Mouse (Mus musculus) thymus, adult 18-20 months (tissue): Measurements from ENCODE around the gene Olfr524.

ENCODE experiments used
- DNase-seq, 2 experiments: peaks; one replicate each; pipeline ENCODE4 v3.0.0; 2022; ENCODE audit warnings: mixed read lengths in 2 of 2

The Olfr524 gene

DNA sequence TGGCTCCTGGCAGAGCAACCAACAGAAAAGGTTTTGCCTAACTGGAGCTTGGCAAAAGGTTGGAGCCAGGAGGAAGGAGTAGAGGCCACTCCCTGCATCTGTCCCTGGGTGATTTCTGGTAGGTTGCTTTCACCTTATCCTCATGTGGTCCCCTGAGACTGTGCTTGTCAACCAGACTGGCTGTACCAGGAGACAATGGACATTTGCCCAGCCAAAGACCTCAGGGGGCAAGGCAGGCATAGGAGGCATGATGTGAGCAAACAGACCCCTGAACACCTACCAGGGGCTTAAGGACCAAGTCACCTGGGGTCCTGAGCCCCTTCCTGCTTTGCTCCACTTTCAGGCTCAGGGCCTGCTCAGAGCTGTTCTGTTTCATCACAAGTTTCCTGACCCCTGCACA lies at the start of gene Olfr524:
TSS of gene Olfr524 (minus strand) at position 101 of the 400 bp plus-strand sequence.
- DNase-seq, result no peak

DNA sequence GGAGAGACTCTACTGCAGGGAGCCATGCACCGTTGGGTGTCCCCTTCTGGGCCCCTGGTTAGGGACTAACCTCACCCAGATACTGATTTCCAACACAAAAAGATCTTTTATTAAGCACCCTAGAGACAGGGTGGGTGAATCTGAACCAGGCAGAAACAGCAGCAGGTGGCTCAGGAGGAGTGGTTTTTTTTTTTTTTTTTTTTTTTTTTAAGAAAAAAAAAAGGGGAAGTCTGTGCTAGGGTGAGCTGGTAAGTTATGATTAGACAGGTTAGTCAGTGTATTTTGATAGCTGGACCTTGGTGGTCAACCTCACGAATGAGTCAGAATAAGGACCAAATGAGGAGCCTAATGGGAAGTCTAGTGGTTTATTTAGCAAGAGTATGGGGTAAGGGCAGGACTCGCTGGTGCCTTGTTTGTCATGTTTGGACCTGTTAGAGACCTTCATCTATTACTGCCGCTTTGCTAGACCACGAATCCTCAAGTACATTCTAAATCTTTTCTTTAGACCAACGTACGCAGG lies 48.1 kb upstream of the Olfr524 start:
- no peak for DNase-seq

GRCm38 (mm10) chr7:140247216-140247615 lies 41.5 kb upstream of the Olfr524 start, which contains the start of gene 5830411N06Rik:
5830411N06Rik (plus strand) TSS chr7:140247284.
- no peak for DNase-seq

DNA sequence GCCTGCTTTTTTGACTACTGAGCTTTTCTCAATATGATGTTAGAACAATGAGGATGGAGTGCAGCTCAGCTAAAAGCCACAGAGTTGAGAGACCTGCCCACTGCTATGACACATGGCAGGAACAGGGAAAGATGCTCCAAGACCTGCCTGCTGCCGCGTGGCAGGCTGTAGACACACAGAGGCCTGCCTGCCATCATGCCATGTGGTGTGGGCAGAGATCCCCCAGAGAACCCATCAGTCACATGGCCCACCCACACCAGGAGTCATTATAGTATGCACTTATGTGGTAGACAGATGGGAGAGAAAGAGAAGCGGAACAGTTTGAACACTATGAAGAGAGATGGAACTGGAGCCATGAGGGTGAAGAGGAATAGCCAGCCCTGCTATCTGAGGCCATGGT lies 27.9 kb upstream of the Olfr524 start:
- no peak for DNase-seq

DNA sequence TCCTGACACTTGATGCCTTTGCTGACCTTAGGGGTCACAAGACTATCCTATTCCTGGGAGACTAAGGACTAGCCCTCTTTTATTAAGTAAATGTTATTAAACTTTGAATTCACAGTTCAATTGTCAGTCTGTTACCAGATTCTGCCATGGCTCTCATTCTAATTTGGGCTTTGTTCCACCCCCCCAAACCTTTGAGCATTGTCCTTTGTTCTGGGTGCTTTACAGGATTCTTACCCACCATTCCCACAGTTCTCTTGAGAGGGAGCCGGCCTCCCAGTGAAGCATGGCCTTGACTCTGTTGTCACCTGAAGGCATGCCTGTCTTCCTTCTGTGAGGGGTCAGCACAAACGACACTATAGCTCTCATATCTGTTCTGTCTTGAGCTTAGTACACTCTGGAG lies 25.3 kb upstream of the Olfr524 start:
- DNase-seq, result no peak

- DNase-seq, result no peak
Observed at GRCm38 (mm10) chr7:140228476-140228875, 22.7 kb upstream of the Olfr524 start.

GRCm38 (mm10) chr7:140224209-140224608 lies 18.4 kb upstream of the Olfr524 start:
- no peak for DNase-seq

DNA sequence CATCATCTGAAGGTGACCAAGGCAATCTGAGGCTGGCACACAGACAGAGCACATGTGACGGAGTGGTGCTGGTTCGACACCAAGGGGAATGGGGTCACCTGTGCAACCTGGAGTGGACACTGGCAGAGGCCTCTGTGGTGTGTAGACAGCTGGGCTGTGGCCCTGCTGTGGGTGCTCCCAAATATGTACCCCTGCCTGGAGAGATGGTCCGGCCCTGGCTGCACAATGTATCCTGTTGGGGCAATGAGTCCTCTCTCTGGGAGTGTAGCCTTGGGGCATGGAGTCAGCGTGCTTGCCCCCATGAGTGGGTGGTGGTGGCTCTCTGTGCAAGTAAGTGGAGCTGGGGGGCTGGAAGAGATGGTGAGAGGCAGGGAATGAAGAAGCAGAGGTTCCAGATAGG lies 14.6 kb upstream of the Olfr524 start:
- no peak for DNase-seq

DNA sequence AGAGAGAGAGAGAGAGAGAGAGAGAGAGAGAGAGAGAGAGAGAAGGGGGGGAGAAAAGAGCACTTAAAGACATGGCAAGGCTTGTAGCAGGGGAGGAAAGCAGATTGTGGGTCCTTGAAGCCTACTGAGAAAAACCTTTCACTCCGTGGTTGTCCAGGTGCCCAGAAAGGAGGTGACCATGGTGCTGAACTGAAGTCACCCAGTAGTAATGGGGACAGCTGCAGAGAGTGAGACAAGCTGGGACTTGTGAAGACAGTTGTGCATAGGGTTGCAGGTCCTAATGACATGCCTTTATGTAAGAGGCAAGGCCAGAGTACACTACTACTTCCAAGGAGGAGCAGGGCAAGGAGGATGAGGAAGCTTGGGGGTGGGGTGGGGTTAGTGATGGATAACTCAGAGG lies 13.5 kb upstream of the Olfr524 start:
- no peak for DNase-seq

GRCm38 (mm10) chr7:140217967-140218366 lies 12.2 kb upstream of the Olfr524 start, which contains the start of gene Cd163l1:
Cd163l1 (plus strand) TSS chr7:140218267.
- DNase-seq, result no peak

DNA sequence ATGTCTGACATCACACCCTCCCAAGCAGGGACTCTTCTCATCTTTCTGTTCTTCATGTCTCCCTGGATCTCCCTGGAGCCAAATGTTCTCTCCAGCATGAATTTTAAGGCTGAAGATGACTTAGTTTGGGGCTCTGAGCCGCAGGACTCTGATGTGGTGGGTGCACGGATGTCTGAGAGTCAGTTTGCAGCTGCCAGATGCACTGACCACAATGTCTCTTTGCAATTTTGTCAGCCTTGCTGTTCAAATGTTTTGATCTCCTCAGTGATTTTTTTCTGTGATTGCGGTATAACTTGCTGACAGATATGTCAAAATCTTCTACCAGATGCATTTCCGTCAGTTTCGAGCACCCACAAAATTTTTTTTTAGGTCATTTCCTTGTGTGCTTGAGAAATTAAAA lies 8.1 kb upstream of the Olfr524 start:
- no peak for DNase-seq

GRCm38 (mm10) chr7:140208677-140209076 lies 2.9 kb upstream of the Olfr524 start:
- DNase-seq, result peak in 1 of 2 experiments; percentile 24

- DNase-seq, result no peak
Observed at GRCm38 (mm10) chr7:140208153-140208552, 2.4 kb upstream of the Olfr524 start.

DNA sequence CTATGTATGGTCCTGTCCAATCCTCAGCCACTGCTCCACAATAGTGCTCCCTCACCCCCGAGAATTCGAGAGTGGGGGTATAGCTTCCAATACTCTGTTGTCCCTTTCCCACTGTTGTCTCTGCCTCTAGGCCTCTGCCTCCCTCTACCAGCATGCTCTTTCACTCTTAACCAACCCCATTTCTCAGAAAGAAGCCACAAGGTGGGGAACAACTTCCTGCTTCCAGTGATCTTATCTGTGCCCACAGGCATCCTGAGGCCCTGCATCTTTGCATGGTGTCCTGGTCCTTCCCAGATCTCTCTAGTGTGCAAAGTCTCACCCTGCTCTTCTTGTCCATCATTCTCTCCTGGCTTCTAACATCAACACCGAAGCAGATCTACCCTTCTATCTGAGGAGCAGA lies 1.1 kb upstream of the Olfr524 start:
- no peak for DNase-seq

GRCm38 (mm10) chr7:140201090-140201489 lies 4.7 kb downstream of the Olfr524 start:
- DNase-seq, result no peak

- no peak for DNase-seq
Observed at GRCm38 (mm10) chr7:140196002-140196401, 9.8 kb downstream of the Olfr524 start.

- no peak for DNase-seq
Observed at GRCm38 (mm10) chr7:140194031-140194430, 11.7 kb downstream of the Olfr524 start.

DNA sequence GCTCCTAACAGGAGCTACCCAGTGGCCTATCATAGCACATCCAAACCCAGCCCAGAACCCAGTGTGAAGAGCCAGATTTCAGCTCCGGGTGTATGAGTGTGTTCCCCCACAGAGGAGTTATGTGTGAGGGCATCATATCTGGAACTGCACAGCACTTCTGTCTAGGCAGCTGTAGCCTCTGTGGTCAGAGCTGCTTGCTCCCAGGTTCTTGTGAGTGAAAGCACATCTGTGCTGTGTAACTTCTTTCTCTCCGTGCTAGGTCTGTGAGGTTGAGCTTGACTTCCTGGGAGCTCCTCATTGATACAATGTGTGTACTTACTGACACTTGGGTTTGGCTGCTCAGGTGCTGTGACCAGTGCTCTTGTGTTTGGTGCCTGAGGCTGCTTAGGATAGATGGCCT lies 12.9 kb downstream of the Olfr524 start:
- DNase-seq, result no peak

DNA sequence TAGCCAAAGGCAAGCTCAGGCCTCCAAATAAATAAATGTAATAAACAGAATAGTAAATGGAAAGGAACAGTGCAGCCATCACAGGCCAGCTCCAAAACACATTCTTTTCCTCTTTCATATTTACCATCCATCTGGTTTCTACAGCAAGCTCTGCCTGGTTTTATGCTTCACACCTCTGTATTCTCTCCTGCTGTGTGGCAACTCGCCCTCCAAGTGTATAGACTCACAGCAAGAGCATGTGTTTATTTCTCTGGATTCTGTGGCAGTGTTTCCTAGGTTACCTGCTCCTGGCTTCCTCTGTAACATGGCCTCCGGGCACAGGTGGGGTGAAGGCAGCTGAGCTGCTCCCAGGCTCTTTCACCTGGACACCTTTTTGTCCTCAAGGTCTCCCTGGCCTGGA lies 13.3 kb downstream of the Olfr524 start:
- no peak for DNase-seq

DNA sequence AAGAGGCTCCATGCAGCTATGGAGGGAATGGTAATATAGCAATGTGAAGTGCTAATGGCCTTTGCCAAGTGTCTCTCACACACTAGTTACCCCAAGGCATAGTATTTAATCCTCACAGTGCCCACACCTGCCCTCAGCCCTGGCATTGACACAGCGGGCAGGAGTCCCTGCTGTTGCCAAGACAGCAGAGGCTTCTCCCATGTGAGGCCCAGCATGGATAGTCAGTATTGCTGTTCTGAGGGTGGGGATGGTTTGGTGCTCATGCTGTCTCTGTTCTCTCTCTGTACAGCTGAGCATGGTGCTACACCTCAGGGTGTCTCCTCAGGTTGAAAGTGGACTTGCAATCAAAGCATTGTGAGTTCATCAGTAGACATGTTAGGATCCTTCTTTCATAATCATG lies 15.3 kb downstream of the Olfr524 start:
- DNase-seq, result no peak

DNA sequence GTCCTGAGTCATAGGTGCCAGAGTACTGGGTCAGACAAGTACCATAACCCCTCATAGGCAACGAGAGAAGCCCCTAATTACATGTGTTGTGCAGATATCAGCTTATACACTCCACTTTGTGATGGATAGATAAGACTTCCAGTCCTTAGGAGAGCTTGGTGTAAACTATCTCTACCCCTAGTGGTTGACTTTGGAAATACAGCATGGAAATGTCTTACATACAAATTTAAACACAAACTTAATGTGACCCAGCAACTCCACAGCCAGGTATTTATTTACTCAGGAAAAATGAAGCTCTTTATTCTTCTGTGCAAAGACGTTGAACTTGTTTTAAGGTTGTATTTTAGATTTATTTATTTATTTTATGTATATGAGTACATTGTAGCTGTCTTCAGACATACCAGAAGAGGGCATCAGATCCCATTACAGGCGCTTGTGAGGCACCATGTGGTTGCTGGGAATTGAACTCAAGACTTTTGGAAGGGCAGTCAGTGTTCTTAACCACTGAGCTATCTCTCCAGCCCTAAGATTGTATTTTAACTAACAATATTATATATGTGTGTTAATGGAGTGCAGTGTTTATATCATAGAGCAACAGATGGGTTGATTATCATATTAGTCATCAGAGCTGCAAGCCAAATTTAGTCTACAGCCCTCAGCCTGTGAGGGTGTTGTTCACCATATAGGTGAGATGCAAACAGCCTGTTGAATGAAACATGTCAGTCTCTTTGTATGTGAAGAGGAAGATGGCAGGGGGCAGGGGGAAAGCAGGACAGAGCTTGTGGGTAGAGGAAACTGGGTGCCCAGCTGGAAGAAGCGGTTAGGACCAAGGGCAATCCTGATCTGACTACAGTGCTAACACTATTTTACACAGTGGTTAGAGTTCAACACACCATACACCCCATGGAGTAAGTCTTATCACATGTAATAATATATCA lies 17.1 kb downstream of the Olfr524 start:
- no peak for DNase-seq

DNA sequence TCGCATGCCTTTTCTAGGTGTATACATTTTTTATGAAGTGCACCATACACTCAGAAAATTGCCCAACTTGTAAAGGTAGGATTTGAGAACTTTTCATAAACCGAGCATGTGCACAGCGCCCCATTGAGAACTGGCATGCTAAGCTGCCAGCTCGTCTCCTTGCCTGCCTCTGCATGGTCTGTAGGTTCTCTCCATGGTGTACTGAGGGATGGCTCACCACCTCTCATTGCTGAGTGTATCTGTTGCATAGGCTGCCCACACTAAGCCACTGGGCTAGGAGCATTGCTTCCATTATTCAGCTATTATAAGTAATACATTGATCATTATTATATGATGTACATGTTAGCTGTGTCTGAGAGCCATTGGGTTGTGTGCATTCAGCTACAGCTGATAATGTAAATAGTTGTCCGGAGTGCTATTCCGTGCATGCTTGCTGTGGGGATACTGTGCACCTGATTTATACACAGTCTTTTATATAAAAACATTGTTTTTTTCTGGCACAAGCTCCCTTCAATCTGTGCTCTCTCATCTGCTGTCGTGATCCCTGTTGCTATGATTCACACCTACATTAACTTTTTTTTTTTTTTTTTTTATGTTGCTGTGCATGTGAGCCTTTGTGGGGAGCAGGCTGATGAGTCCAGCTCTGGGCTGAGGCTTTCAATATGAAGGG lies 17.9 kb downstream of the Olfr524 start:
- no peak for DNase-seq
